Mouse (Mus musculus): ENCODE measurements around the gene Zc3h12c. TPM values are rescaled to one million over a fixed set of nuclear protein-coding genes. Genes with fewer than 3 reads are reported as not detected.

Zc3h12c gene
- polyA plus RNA-seq, 1 experiment from 2014 or later: 10.9 TPM

Small RNA genes within 50 kb of the gene (microRNA-seq; reads per million reads assigned to microRNA genes)
- gene Gm27686 (not detected), gene Mir6244 (not detected)

Other genes with a start within 250 kb of the Zc3h12c start
- 43.0 and 48.9 TPM in 2 replicates for gene Fdx1, start 205.0 kb downstream of the Zc3h12c start, polyA plus RNA-seq (2014; fragmentation: Nextera tagmentation; extraction: Ambion mirVana)
- gene Rdx, start 121.4 kb downstream of the Zc3h12c start, polyA plus RNA-seq (2014; fragmentation: Nextera tagmentation; extraction: Ambion mirVana): 79.8 and 114 TPM in 2 replicates

All from midbrain, embryonic 14.5 days (tissue).